Mouse (Mus musculus): ENCODE measurements at regions not wholly inside any gene's neighbourhood (a gene's known extent, or its start where the extent isn't known, plus 50 kb on each side); places are given as distances from the start of the nearest gene placed in this dataset.

DNA sequence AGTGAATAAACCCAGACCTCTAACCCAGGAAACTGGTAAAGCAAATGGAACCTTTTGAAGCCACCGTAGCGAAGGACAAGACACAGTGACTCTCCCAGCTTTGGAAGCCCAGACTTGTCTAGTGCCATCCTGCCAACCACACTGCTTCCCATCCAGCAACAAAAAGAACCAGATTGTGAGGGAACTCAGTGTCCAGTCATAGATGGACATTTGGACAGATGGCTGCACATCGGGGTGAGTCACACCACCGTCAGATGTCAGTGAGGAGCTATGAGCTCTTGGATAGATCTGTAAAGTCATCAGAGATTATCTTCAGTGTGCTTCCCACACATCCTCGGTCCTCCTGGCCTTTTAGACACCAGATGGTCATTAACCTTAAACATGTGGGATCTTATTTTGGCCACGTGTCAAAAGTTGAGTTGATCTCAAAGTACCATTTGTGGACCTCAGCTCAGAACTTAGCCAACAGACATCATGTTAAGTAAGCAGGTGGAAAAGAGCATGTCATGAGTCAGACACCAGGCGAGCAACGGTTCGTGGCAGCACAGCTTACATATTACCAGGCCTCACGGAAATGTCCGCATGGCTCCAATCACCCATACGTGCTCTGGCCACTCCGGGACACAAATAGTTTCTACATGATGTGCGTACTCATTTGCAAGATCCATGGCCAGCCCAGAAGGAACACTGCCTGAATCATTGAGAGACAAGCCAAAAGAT lies 102.7 kb upstream of the Gdf10 start:
- ATAC-seq (ENCODE audit: insufficient number of reproducible peaks, insufficient read depth, low FRiP score, low TSS enrichment), result no peak
- H3K27me3 ChIP-seq, result no peaks in the 10 kb centered on the region
- no peaks in the 10 kb centered on the region for H3K9me3 ChIP-seq
- peaks cover 12% of the 10 kb centered on the region for H3K4me1 ChIP-seq
- no peak overlapping the region for H3K27ac ChIP-seq
- 90% methylated on average over 14 of the region's 14 CpGs for WGBS
- H3K4me3 ChIP-seq, result no peak overlapping the region
- no peaks in the 10 kb centered on the region for H3K36me3 ChIP-seq
- no peak overlapping the region for H3K9ac ChIP-seq
- H3K4me2 ChIP-seq (replicated peaks), result no peak overlapping the region

DNA sequence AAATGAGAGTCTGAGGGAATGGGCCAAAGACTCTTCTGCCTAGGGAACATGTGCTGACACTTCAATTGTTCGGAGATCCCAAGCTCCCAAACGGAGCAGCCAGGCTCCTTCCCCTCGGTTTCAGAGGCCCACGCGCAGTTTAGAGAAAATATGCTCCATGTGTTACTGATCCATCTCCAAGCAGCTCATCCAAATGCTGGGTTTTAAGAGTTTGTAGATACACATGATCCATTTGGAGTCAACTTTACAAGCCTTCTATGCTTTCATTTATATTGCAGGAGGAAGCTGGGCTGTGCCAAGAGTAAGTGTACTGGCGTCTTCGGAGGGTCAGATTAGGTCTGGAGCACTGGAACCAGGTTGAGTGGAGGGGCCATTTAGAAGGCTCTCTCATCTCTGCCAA lies 102.0 kb upstream of the Gdf10 start:
- no peak overlapping the region for H3K9ac ChIP-seq
- 82% methylated on average over 7 of the region's 7 CpGs for WGBS
- no peak overlapping the region for H3K4me3 ChIP-seq
- no peak overlapping the region for H3K4me2 ChIP-seq (replicated peaks)
- no peaks in the 10 kb centered on the region for H3K27me3 ChIP-seq
- H3K4me1 ChIP-seq, result peaks cover 12% of the 10 kb centered on the region
- ATAC-seq (ENCODE audit: insufficient number of reproducible peaks, insufficient read depth, low FRiP score, low TSS enrichment), result no peak
- 0 out of 2 replicates have a peak overlapping the region, but pooled peaks have one; percentile 17 for H3K27ac ChIP-seq
- H3K9me3 ChIP-seq, result no peaks in the 10 kb centered on the region
- no peaks in the 10 kb centered on the region for H3K36me3 ChIP-seq

DNA sequence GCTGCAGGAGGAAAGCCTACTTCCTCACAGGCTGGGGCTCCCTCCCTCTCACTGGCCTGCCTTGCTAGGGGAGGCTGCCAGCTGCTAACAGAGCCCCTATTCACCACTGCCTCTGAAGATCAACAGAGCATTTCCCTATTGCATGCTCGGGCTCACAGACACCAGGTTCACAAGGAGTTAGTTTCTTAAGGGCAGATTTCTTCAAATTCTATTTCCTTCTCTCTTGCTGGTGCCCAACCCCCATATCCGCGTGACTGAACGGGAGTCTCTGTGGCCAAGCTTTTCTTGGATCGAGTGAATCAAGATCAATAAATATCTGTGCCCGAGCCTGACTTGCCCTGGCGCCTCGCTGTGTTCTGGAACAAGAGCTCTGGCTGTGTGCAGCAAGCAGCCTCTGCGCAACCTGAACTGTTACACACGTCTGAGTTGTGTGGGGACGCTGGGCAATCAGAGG lies 98.9 kb upstream of the Gdf10 start:
- Histone ChIP-seq H3K27me3 (no peaks in the 10 kb centered on the region), H3K4me3 (no peak overlapping the region), H3K27ac (peak overlapping the region; percentile 61), H3K9me3 (no peaks in the 10 kb centered on the region), H3K36me3 (no peaks in the 10 kb centered on the region), H3K4me2 (replicated peaks) (no peak overlapping the region; the same call in 1 of the 2 replicates), H3K4me1 (peaks cover 12% of the 10 kb centered on the region), H3K9ac (no peak overlapping the region)
- 17% methylated on average over 11 of the region's 11 CpGs for WGBS
- ATAC-seq (ENCODE audit: insufficient number of reproducible peaks, insufficient read depth, low FRiP score, low TSS enrichment), result peak; percentile 82

DNA sequence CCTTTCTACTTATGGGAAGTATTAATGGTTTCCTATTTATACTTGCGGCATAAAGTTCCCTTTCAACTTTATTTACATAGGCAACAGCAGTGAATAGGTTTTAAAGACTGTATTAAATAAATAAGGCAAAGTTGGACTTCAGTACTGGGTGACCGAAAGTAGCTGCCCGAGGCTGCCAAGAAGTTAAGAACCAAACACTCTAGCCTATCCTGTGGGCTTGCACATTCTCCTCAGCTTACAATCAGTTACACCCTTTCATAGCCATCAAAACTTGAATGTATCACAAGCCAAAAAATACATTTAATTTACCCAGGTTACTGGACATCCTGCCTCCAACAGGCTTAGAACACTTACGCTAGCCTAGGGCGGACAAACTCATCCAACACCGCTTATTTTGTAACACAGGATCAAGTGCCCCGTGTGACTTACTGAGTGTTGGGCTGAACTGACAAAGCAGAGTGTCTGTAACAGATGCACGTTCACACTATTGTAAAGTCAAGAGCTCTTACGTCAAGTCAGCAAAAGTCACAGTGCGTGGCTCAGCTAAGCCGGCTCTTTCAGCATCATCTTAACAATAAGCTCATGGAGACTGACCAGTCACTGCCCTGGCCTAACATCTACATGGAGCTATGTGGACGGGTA lies 97.3 kb upstream of the Gdf10 start:
- no peak overlapping the region for H3K27ac ChIP-seq
- WGBS, result 81% methylated on average over 12 of the region's 12 CpGs
- no peaks in the 10 kb centered on the region for H3K27me3 ChIP-seq
- H3K4me2 ChIP-seq (replicated peaks), result no peak overlapping the region
- no peaks in the 10 kb centered on the region for H3K36me3 ChIP-seq
- no peak overlapping the region for H3K4me3 ChIP-seq
- H3K9me3 ChIP-seq, result no peaks in the 10 kb centered on the region
- no peak for ATAC-seq (ENCODE audit: insufficient number of reproducible peaks, insufficient read depth, low FRiP score, low TSS enrichment)
- no peak overlapping the region for H3K9ac ChIP-seq
- peaks cover 12% of the 10 kb centered on the region for H3K4me1 ChIP-seq

DNA sequence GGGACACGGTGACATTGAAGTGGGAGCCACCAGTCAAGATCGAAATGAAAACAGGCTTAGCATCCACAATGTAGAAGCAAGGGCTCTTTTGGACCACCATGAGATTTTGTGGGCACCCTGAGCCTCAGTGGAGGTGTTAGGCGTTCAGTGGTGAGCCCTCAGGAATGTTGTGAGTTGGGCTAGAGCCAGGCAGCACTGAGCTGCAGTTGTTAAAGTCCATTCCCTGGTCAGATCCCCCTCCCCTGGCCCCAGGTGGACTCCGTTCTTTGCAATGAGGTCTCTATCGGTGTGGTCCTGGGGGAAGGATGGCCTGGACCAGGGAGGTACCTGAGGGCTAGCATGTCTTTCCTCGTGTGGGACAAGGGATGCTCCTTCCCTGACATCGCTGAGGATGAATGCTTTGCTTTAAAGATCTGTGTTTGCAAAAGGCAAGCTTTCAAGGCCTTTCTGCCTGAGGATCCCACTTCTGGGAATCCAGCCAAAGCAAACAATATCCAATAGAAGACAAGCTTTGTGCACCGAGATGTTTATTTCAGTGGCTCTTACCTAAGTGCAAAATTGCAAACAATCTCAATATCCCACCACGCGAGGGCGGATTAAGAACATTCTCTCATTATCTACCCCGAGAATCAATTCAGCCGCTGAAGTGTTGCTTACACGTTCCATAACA lies 90.6 kb upstream of the Gdf10 start:
- 55% methylated on average over 14 of the region's 14 CpGs for WGBS
- no peak overlapping the region for H3K4me2 ChIP-seq (replicated peaks)
- H3K4me1 ChIP-seq, result peaks cover 4% of the 10 kb centered on the region; the same call in 1 of the 2 replicates
- H3K36me3 ChIP-seq, result no peaks in the 10 kb centered on the region
- H3K9ac ChIP-seq, result no peak overlapping the region
- no peaks in the 10 kb centered on the region for H3K9me3 ChIP-seq
- peak; percentile 56; the same call in 1 of the 2 replicates for ATAC-seq (ENCODE audit: insufficient number of reproducible peaks, insufficient read depth, low FRiP score, low TSS enrichment)
- H3K4me3 ChIP-seq, result no peak overlapping the region
- H3K27me3 ChIP-seq, result no peaks in the 10 kb centered on the region
- H3K27ac ChIP-seq, result peak overlapping the region; percentile 69

DNA sequence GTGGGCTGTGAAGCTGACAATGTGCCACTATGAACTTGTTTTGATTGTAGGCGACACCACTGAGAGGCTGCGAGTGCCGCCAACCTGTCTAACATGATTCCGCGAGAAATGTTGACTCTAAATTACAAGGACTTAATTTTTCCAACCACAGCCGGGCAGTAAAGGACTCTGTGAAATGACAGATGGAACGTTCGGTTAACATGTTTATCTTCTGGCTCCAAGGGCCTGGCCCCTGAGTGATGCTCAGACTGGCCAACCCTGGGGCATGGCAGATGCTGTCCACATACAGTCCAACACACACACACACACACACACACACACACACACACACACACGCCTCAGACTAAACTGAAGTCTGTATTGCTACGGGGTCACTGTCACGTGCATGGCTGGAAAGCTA lies 87.0 kb upstream of the Gdf10 start:
- no peak for ATAC-seq (ENCODE audit: insufficient number of reproducible peaks, insufficient read depth, low FRiP score, low TSS enrichment)
- Histone ChIP-seq H3K4me2 (replicated peaks) (no peak overlapping the region), H3K36me3 (no peaks in the 10 kb centered on the region), H3K9ac (no peak overlapping the region), H3K9me3 (no peaks in the 10 kb centered on the region), H3K27ac (no peak overlapping the region), H3K4me1 (peaks cover 4% of the 10 kb centered on the region; the same call in 1 of the 2 replicates), H3K4me3 (no peak overlapping the region), H3K27me3 (no peaks in the 10 kb centered on the region)
- 80% methylated on average over 11 of the region's 11 CpGs for WGBS

DNA sequence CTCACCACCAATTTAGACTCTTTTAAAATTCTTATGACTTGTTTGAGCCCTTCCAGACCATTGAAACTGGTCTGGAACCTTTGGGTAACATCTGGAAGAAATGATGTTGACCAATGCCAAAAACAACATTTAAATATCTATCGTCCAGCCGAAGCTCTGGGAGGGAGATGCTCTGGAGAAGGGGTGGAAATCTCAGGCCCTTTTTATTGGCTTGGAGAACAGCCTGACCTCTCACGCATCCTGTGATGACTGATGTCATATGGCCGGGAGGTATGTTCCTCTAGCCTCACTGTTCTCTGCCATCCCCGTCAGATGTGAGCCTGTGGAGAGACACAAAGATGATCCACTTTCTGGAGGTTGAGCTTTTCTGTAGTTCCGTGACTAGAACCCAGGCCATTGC lies 81.6 kb upstream of the Gdf10 start:
- no peak for ATAC-seq (ENCODE audit: insufficient number of reproducible peaks, insufficient read depth, low FRiP score, low TSS enrichment)
- no peaks in the 10 kb centered on the region for H3K27me3 ChIP-seq

DNA sequence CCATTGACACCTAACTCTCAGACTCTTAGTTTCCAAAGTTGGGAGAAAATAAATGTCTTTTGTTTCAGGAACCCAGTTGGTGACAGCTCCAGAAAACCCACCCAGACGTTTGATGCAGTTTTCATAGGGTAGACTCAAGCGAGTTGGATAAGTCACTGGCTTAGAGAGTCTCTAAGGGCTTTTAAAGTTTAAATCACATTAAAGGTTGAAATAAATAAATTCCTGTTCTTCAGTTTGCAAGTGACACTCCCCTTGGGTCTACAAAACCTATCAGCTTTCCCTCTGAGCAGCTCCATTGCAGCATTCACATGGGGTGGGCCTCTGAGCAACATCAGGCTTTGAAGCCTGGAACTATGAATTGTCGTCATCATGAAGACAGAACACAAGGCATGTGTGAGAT lies 69.9 kb upstream of the Gdf10 start:
- WGBS, result 67% methylated on average over 3 of the region's 3 CpGs

More for the DNA sequence above, 81.6 kb upstream of the Gdf10 start:
- Histone ChIP-seq H3K4me1 (no peaks in the 10 kb centered on the region), H3K9me3 (no peaks in the 10 kb centered on the region), H3K4me3 (no peak overlapping the region), H3K27ac (no peak overlapping the region), H3K9ac (no peak overlapping the region), H3K4me2 (replicated peaks) (no peak overlapping the region), H3K36me3 (no peaks in the 10 kb centered on the region)
- WGBS, result 71% methylated on average over 6 of the region's 6 CpGs

DNA sequence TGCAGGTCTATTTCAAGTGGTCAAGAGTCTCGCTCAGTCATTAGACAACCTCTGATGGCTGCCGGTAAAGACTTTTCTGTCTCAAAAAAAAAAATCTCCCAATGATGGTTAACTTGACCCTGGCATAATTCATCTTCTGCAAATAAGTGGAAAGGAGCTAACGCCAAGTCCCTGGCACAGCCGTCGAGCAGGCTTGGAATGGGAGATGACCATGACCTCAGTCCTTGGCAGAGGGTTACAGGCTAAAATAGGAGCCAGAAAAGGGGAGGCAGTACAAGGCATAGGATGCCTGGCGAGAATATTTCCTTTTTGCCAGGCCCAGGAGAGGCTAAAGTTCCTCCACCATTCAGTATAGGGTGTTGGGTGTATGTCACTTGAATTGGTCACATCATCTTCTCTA lies 69.2 kb upstream of the Gdf10 start:
- Histone ChIP-seq H3K9me3 (no peaks in the 10 kb centered on the region), H3K27me3 (no peaks in the 10 kb centered on the region), H3K4me3 (no peak overlapping the region), H3K4me2 (replicated peaks) (no peak overlapping the region), H3K27ac (no peak overlapping the region), H3K36me3 (no peaks in the 10 kb centered on the region), H3K9ac (no peak overlapping the region), H3K4me1 (0 out of 2 replicates have a peak, but pooled peaks cover 5% of the 10 kb centered on the region)
- ATAC-seq (ENCODE audit: insufficient number of reproducible peaks, insufficient read depth, low FRiP score, low TSS enrichment), result no peak
- WGBS, result 88% methylated on average over 6 of the region's 6 CpGs

More for the DNA sequence above, 69.9 kb upstream of the Gdf10 start:
- Histone ChIP-seq H3K4me2 (replicated peaks) (no peak overlapping the region), H3K9ac (no peak overlapping the region), H3K27me3 (no peaks in the 10 kb centered on the region), H3K27ac (no peak overlapping the region), H3K36me3 (no peaks in the 10 kb centered on the region), H3K4me1 (0 out of 2 replicates have a peak, but pooled peaks cover 5% of the 10 kb centered on the region), H3K4me3 (no peak overlapping the region), H3K9me3 (no peaks in the 10 kb centered on the region)
- no peak for ATAC-seq (ENCODE audit: insufficient number of reproducible peaks, insufficient read depth, low FRiP score, low TSS enrichment)

DNA sequence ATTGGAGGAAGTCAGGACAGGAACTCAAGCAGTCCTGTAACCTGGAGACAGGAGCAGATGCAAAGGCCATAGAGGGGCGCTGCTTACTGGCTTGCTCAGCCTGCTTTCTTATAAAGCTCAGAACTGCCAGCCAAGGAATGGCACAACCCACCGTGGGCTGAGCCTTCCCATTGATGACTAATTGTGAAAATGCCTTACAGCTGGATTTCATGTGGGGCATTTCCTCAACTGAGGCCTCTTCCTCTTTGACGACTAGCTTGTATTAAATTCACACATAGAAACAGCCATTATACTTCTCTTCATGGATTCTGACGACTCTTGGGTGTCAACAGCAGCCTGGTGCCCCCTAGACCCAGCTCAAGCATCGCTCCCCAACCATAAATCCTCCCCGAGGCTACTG lies 66.4 kb upstream of the Gdf10 start:
- Histone ChIP-seq H3K36me3 (no peaks in the 10 kb centered on the region), H3K4me1 (no peaks in the 10 kb centered on the region), H3K9me3 (no peaks in the 10 kb centered on the region), H3K4me2 (replicated peaks) (no peak overlapping the region), H3K27me3 (no peaks in the 10 kb centered on the region), H3K4me3 (no peak overlapping the region), H3K27ac (no peak overlapping the region), H3K9ac (no peak overlapping the region)
- ATAC-seq (ENCODE audit: insufficient number of reproducible peaks, insufficient read depth, low FRiP score, low TSS enrichment), result no peak
- WGBS, result 72% methylated on average over 6 of the region's 6 CpGs

DNA sequence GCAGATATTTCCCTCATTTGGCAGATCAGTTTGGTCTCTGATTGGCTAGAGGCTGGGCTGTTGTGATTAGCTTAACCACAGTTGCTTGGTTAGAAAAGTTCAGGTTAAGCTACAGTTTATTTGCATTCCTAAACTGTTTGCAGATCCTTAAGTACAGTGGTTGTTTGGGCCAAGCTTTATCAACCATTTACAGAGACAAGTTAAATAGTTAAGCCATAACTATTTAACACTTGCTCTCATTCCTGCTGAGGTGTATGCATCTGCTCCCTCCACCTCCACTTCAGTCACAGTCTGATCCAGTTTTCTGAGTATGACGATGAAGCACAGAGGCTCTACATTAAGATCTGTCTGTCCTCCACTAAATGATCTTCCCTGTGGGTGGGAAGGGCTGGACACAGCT lies 58.6 kb upstream of the Gdf10 start:
- Histone ChIP-seq H3K4me2 (replicated peaks) (no peak overlapping the region), H3K4me1 (no peaks in the 10 kb centered on the region), H3K27me3 (no peaks in the 10 kb centered on the region), H3K36me3 (no peaks in the 10 kb centered on the region), H3K27ac (no peak overlapping the region), H3K9me3 (no peaks in the 10 kb centered on the region), H3K9ac (no peak overlapping the region), H3K4me3 (no peak overlapping the region)
- ATAC-seq (ENCODE audit: insufficient number of reproducible peaks, insufficient read depth, low FRiP score, low TSS enrichment), result no peak
- 74% methylated on average over 1 of the region's 1 CpGs for WGBS

DNA sequence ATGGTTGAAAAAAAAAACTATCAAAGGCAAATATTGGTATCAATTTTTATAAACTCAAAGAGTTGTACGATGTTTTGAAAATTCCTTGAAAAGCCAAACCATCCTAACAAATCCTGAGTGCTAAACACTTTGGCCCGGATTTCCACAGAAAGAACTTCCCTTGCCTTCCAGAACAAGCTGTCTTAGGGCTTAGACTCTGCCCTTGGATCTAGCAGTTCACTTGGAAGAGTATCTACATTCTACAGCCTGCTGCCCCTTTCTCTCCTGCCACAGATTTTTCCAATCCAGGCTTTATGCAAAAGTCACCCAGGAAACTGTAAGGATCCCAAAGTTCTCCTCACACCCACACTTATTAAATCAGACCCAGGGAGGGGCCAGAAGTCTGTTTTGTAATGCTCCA lies 57.6 kb upstream of the Gdf10 start:
- H3K4me1 ChIP-seq, result no peaks in the 10 kb centered on the region
- 85% methylated on average over 2 of the region's 2 CpGs for whole genome bisulfite sequencing
- no peak for ATAC-seq (ENCODE audit: insufficient number of reproducible peaks, insufficient read depth, low FRiP score, low TSS enrichment)

More for the DNA sequence above, 57.6 kb upstream of the Gdf10 start:
- Histone ChIP-seq H3K9me3 (no peaks in the 10 kb centered on the region), H3K4me2 (replicated peaks) (no peak overlapping the region), H3K27ac (no peak overlapping the region), H3K9ac (no peak overlapping the region), H3K27me3 (no peaks in the 10 kb centered on the region), H3K4me3 (no peak overlapping the region), H3K36me3 (no peaks in the 10 kb centered on the region)
